Mouse (Mus musculus): Measurements from ENCODE around the gene Gtf3c3.

- no peak for TF ChIP-seq CTCF (conservative IDR thresholded peaks at IDR 0.05; ENCODE audit: low read length)
- TF ChIP-seq NANOG (IDR thresholded peaks at IDR 0.05; ENCODE audit: borderline replicate concordance, low read length): no peak
- no peak for TF ChIP-seq POU5F1 (IDR thresholded peaks at IDR 0.05; ENCODE audit: borderline replicate concordance, low read length)
Measured at GRCm38 (mm10) chr1:54467366-54467765, 28.6 kb upstream of the Gtf3c3 start.
